Mouse (Mus musculus): Measurements from ENCODE around the gene Arhgef11. TPM values are rescaled to one million over a fixed set of nuclear protein-coding genes. Genes with fewer than 3 reads are reported as not detected.

Gene Arhgef11
- polyA plus RNA-seq, 1 experiment from 2014 or later = 7.6 TPM

- 10% methylated on average over 6 of the region's 6 CpGs for WGBS
- ATAC-seq (replicated peaks; ENCODE audit: extremely low read depth, insufficient read depth, low FRiP score) = peak; percentile 41; the same call in 1 of the 2 replicates
- peaks cover 21% of the 10 kb centered on the region for H3K27me3 ChIP-seq (ENCODE audit: control insufficient read depth, insufficient read depth, low read length)
- H3K4me3 ChIP-seq (ENCODE audit: low read length) = no peak overlapping the region
- 0 out of 2 replicates have a peak overlapping the region, but pooled peaks have one; percentile 5 for H3K9ac ChIP-seq (ENCODE audit: low read length)
- H3K4me1 ChIP-seq (ENCODE audit: control insufficient read depth, insufficient read depth, low read length) = peaks cover 9% of the 10 kb centered on the region
- H3K4me2 ChIP-seq (ENCODE audit: low read depth, low read length) = no peak overlapping the region
- H3K36me3 ChIP-seq (ENCODE audit: control insufficient read depth, insufficient read depth) = no peaks in the 10 kb centered on the region
- H3K9me3 ChIP-seq (replicated peaks; ENCODE audit: control insufficient read depth, low read length) = no peaks in the 10 kb centered on the region
- no peak overlapping the region for H3K27ac ChIP-seq (ENCODE audit: low read length)
Measured at GRCm38 (mm10) chr3:87785626-87786214, 168.4 kb downstream of the Arhgef11 start.

Small RNA genes lying within 50 kb of the gene (microRNA-seq; reads per million reads assigned to microRNA genes)
- gene Gm24109 = not detected

Other genes with a start within 250 kb of the Arhgef11 start
- gene Fcrl1, start 241.2 kb upstream of the Arhgef11 start, polyA plus RNA-seq (2015; fragmentation: Nextera tagmentation; extraction: Ambion mirVana) = 0.25 TPM in 2 replicates
- not detected in 2 replicates for gene Fcrl5, start 181.8 kb upstream of the Arhgef11 start, polyA plus RNA-seq (2015; fragmentation: Nextera tagmentation; extraction: Ambion mirVana)
- gene Etv3, start 92.2 kb upstream of the Arhgef11 start, polyA plus RNA-seq (2015; fragmentation: Nextera tagmentation; extraction: Ambion mirVana) = 11.5 and 11.8 TPM in 2 replicates
- 0.71 and 0.87 TPM in 2 replicates for gene Lrrc71, start 131.1 kb downstream of the Arhgef11 start, polyA plus RNA-seq (2015; fragmentation: Nextera tagmentation; extraction: Ambion mirVana)
- 0.39 and 0.44 TPM in 2 replicates for gene Ntrk1, start 177.6 kb downstream of the Arhgef11 start, polyA plus RNA-seq (2015; fragmentation: Nextera tagmentation; extraction: Ambion mirVana)
- gene Insrr, start 179.4 kb downstream of the Arhgef11 start, polyA plus RNA-seq (2015; fragmentation: Nextera tagmentation; extraction: Ambion mirVana) = not detected in 2 replicates
- 19.4 and 21.5 TPM in 2 replicates for gene Pear1, start 206.7 kb downstream of the Arhgef11 start, polyA plus RNA-seq (2015; fragmentation: Nextera tagmentation; extraction: Ambion mirVana)
- 3.3 and 8.9 TPM in 2 replicates for gene Sh2d2a, start 229.2 kb downstream of the Arhgef11 start, polyA plus RNA-seq (2015; fragmentation: Nextera tagmentation; extraction: Ambion mirVana)